Mouse (Mus musculus): ENCODE measurements around the gene Eefsec. TPM values are rescaled to one million over a fixed set of nuclear protein-coding genes. Genes with fewer than 3 reads are reported as not detected.

Gene Eefsec
- total RNA-seq, 2 experiments from 2014 or later: 6.8 TPM

DNA sequence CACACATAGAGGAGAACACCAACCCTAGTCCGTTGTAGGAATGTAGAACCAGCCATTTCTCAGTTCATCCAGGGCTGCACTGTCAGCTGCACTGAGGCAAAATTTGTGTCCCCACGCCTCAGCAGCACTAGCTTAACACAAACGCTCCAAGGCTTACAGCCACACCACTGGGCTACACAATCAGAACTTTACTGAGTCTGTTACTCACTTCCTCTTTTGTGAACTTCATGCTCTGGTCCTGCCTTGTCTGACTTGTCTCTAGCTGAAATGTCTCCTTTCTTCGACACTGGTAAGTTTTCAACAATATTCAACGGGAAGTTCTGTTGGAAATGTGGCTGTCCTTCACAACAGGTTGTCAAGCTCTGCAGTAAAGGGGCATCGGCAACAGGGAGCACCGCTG lies 10.7 kb downstream of the Eefsec start:
- no peak for DNase-seq
- intact Hi-C loops (cut with DNase I): no loop called here

DNA sequence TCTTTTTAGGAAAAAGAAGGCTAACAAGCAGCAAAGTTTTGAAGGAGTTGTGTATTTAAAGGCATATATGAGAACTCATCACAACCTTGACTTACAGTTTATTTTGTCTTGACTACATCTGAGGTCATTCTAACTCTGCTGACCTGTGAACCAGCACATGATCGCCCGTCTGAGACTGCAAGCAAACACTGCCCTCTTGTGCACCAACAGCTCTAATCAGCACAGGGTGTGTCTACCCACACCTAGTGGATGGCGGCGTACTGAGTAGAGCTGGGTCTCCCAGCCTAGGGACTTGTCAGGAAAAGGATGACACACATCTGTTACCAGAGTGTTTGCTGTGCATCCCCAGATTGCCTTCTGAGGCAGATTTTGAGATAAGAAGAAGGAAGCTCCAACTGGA lies 15.1 kb downstream of the Eefsec start:
- no peak for DNase-seq
- intact Hi-C loops (cut with DNase I): loop anchor here (5.0 kb wide), 1 partner anchor 244 kb away; no protein-coding TSS in a partner anchor

GRCm38 (mm10) chr6:88416130-88416758 lies 30.1 kb downstream of the Eefsec start:
- DNase-seq: no peak
- intact Hi-C loops (cut with DNase I): no loop called here

- DNase-seq: no peak
- intact Hi-C loops (cut with DNase I): no loop called here
These were observed 33.7 kb downstream of the Eefsec start for GRCm38 (mm10) chr6:88412604-88413003.

DNA sequence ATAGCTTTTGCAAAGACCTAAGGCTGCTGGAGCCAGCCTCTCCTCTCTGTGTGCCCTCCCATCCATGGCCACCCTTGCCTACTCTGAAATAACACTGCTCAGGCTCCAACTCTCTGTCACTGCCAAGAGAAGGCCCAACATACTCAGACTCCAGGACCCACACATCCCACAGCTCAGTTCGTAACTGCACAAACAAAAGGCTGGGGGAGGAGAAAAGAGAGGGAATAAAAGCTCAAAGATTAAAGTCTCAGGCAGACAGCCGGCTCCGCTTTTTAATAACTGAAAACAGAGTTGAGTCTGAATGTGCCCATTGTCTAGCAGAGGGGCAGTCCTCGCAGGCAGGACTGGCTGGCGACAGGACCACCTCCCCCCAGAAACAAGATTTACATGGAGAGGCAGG lies 36.8 kb downstream of the Eefsec start:
- DNase-seq: no peak
- intact Hi-C loops (cut with DNase I): no loop called here

GRCm38 (mm10) chr6:88400451-88400850 lies 45.9 kb downstream of the Eefsec start:
- intact Hi-C loops (cut with DNase I): no loop called here

DNA sequence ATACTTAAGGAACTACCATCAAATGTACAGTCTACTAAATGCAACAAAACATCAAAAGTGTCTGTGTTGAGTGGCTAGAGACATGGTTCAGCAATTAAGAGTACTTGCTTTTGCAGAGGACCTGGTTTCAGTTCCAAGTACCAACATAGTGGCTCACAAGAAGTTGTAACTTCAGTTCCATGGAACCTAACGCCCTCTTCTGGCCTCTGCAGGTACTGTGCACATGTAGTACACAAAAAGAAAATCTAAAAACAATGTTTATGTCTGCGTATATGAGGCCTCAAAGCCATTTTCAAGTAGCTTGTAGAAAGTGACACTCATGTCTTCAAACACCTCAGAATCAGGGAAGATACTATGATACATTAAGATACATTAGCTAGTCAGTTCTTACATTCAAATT lies 48.4 kb downstream of the Eefsec start:
- DNase-seq: no peak
- intact Hi-C loops (cut with DNase I): no loop called here

More at GRCm38 (mm10) chr6:88400451-88400850, 45.9 kb downstream of the Eefsec start:
- no peak for DNase-seq

- intact Hi-C loops (cut with DNase I): no loop called here
These were observed 57.4 kb downstream of the Eefsec start for GRCm38 (mm10) chr6:88388946-88389345.

DNA sequence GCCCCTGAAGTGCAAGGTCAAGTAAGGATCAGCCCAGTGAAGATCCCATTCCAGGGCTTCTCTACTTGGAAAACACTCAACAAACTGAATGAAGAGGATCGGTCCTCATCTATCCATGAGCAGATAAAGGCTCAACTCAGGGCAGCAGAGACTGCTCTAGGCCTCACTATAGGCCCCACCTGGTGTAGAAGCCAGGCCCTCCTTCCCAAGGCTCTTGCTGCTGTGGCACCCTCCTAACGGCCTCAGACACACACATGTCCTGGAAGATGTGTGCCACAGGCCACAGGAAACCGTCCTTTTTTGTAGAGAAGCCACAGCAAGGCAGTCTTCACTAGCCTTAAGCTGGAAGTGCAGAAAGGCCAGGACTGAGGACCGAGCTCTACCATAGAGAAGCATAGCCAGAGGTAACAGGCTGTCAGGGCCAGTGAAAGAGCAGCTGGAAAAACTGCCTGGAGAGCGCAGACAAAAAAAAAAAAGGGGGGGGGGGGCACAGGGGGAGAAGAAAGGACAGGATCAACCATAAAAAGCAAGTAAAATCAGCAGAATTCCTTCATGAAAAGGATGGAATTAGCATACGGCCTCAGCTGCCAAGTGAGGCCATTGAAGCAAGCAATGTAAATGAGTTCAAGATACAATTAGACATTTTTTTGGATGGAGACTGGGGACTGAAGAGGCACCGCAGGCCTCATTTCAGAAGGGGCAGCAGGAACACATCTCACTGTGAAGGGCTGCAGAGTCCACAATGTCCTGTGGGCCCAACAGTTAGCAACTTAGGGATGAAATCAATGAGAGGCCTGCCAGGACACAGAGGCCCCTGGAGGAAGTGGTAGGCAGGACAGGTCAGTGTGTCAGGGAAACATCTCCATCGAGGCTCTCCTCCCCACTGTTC lies 58.3 kb downstream of the Eefsec start:
- intact Hi-C loops (cut with DNase I): no loop called here
- no peak for DNase-seq

More at GRCm38 (mm10) chr6:88388946-88389345, 57.4 kb downstream of the Eefsec start:
- peak; percentile 20 to 38 for DNase-seq

DNA sequence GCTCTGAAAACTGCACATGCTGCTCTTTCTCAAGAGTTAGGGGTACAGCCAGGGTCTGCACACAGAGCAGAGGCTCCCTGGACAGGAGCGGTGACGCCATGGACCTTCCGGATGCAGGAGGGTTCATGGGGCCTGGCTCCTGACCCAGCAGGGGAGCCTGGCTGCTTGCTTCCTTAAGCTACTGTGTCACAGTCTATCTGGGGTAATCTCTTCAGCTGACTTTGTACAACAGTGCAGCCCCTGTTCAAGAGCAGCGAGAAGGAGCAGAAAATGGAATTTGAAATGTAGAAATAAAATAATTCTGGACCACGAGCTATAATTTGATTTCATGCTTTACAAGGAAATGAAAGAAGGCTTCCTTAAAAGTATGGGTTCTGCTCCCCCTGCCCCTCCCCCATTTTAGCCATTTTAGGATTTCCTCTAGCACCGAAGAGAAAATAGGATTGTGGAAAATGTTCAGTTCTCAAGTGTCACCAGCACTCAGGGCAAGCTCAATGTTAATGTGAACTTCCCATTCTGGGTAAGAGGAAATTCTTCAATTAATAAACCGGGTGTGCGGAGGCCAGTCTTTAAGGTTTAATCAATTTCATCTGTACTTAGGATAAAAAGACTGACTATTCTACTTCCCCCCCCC lies 61.8 kb downstream of the Eefsec start:
- intact Hi-C loops (cut with DNase I): no loop called here

DNA sequence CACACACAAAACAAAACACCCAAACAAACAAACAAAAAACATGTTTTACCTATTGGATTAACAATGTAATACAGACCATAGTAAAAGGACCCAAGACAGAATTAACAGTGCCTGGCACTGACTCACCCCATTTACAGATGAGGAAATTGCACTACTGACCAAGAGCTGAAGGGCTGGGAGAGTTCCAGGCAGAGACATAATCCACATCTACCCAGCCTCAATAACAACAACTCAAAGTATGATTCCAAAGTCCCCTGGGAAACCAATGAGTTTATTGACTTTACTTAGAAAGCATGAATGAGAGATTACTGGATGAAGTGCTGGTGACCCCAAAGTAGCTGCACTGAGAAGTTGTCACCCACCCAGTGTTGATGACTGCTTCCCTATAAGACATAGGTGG lies 62.6 kb downstream of the Eefsec start:
- intact Hi-C loops (cut with DNase I): no loop called here
- no peak for DNase-seq

More for the DNA sequence above, 61.8 kb downstream of the Eefsec start:
- DNase-seq: no peak

DNA sequence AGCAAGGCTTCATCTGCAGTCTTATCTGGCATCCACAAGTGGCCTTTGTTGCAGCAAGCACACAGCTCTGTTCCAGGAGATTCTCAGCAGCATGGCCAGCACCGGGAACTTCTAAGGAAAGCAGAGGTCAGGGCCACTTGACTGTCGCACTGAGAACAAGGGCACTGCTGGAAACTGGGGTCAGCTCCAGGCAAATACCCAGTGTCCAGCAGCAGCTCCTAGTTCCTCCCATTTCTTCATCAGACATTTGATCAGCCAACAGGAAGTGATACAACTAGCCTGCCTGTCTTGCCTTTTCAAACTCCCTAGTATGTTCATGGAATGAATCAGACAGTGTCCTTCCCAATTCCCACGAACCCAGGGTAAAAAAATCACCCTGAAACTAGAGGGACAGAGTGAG lies 66.6 kb downstream of the Eefsec start:
- intact Hi-C loops (cut with DNase I): no loop called here
- no peak for DNase-seq

DNA sequence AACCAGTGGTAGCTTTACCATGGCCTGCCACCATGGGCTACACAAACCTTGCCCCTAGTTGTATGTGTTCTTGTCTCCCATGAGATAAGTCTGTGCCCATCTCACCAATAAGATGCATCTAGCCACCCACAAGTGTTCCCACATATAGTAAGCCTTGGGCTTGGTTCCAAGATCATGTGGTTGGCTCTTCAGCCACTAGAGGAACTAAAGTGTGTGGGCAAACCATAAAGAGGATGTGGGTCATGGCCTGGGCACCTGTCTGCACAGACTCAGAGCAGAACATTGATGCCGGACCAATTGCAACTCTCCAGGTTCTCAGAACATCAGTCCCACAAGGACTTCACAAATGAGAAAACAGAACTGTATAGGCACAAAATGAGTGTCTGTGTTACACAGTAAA lies 67.5 kb downstream of the Eefsec start:
- no peak for DNase-seq

GRCm38 (mm10) chr6:88374247-88374646 lies 72.1 kb downstream of the Eefsec start:
- intact Hi-C loops (cut with DNase I): no loop called here
- no peak for DNase-seq

More for the DNA sequence above, 67.5 kb downstream of the Eefsec start:
- intact Hi-C loops (cut with DNase I): no loop called here

- DNase-seq: peak; percentile 29 to 32
- intact Hi-C loops (cut with DNase I): no loop called here
These were observed 76.3 kb downstream of the Eefsec start for GRCm38 (mm10) chr6:88369851-88370635.

GRCm38 (mm10) chr6:88363475-88364012 lies 82.8 kb downstream of the Eefsec start:
- intact Hi-C loops (cut with DNase I): no loop called here
- no peak for DNase-seq

DNA sequence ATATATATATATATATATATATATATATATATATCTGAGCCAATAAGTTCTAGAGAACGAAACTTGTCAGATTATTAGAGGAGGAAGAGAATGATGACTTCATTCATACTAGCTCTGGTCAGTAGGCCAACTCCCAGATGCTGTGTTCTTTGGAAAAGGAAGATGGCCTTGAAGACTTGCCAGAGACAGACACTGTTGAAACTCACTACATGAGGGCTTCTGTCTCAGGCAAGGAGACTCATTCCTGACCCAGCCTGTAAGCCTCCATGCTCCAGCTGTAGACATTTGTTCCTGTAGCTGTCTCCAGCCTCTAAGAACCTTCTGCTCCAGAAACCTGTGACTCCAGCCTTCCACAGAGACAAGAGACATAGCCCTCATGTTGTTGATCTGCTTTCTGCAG lies 85.2 kb downstream of the Eefsec start:
- no peak for DNase-seq
- intact Hi-C loops (cut with DNase I): no loop called here

DNA sequence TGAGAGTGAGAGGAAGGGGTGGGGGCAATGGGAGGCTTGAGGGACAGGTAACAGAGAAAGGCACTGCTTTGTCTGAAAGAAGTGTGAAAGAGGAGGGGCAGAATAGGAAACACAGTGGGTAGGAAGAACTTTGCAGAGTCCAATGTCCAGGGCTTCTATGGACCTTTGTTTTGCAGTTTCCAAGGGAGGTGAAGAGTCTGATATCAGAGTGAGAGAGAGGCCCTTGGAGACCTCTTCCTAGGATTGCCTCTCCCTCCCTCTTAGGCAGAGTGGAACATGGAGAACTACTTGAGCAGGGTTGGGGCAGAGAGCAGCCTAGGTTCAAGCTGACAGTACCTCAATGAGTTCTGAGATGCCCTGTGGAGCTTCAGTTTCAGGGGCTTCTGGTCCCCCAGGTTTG lies 88.1 kb downstream of the Eefsec start:
- intact Hi-C loops (cut with DNase I): no loop called here
- DNase-seq: no peak

- DNase-seq: no peak
- intact Hi-C loops (cut with DNase I): no loop called here
These were observed 90.5 kb downstream of the Eefsec start for GRCm38 (mm10) chr6:88355866-88356265.

DNA sequence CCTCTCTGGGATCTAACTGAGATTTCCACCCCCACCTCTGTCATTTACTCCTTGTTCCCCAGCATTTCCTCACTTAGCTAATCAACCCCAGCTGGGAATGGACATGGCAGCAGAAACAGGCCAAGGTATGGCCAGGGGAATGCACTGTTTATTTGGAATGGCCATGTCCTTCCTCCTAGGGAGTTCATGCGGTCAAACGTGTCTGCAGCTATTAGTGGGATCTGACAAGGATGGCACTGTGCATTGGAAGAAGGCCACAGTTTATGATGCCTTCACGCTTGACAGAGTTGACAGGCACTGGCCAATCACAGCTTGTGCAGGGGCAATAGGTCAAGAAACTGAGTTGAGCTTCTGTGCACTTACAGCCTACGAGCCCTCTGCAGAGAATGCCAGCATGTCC lies 93.8 kb downstream of the Eefsec start:
- no peak for DNase-seq
- intact Hi-C loops (cut with DNase I): no loop called here

Data from gastrocnemius, postnatal 36 days (tissue).